Mouse (Mus musculus) bone marrow macrophage, adult 2 months (primary cell): Measurements from ENCODE around the gene Parm1.

Source experiments
- CTCF ChIP-seq: IDR thresholded peaks from 2 replicates; pipeline ENCODE4 v1.5.1; 2012; ENCODE audit warnings: low read depth, mild to moderate bottlenecking, low read length, moderate library complexity
- POLR2A ChIP-seq: IDR thresholded peaks from 2 replicates; pipeline ENCODE4 v1.6.1; 2012; ENCODE audit warnings: mild to moderate bottlenecking, low read depth, low read length, borderline replicate concordance

DNA sequence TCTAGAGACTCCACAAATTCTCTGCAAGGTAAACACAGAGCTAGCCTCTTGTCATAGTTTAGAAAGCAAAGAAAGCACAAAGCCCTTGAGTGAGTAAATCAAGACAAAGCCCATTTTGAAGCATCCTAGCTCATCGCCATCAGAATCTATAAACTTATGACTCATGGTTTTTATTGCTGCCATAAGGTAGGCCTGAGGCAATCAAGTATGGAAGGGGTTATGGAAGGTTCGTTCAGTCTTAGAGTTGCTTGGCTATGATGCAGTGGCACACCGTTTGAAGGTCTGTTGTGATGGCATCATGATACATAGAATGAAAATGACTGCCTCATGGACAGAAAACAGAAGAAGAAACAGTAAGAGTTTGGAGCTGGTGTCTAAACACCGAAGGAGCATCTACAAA, 133.9 kb downstream of the Parm1 start:
- TF ChIP-seq CTCF (no peak), POLR2A (no peak)
